Mouse (Mus musculus) cerebellum, adult 2 months (tissue): ENCODE measurements around the gene Mettl7a2.

Source experiments
- CTCF ChIP-seq: fragments of 200-500 bp; IDR thresholded peaks from 2 replicates; pipeline ENCODE4 v1.5.1; 2011; ENCODE audit warnings: low read depth, mild to moderate bottlenecking, control low read depth, low read length, moderate library complexity, borderline replicate concordance; ENCODE audit not compliant: insufficient read depth
- POLR2A ChIP-seq: fragments of 200-500 bp; IDR thresholded peaks from 2 replicates; pipeline ENCODE4 v1.6.1; 2011; ENCODE audit warnings: low read length, control low read depth, borderline replicate concordance; ENCODE audit not compliant: insufficient read depth

GRCm38 (mm10) chr15:100355876-100356275 is 2.9 kb downstream of the Mettl7a2 start:
- no peak for TF ChIP-seq CTCF
- TF ChIP-seq POLR2A: no peak
